In genomic region chr7:142479886-142480285, GRCm38 (mm10) we compare ENCODE assay signal across 17 mouse cellular contexts. TPM values are rescaled to one million over a fixed set of nuclear protein-coding genes. Genes with fewer than 3 reads are reported as not detected.
DNase-seq lines count a peak whose midpoint lies in the region; ATAC-seq and TF ChIP-seq lines count a peak whose summit lies in the region.
"Had no signal": no experiment of that assay in that cellular context is flagged by ENCODE, and none has a peak within 500 bp of the region (broad histone marks: within the 10 kb centered on the region; RNA-seq: fewer than 3 reads in every experiment).

No protein-coding gene starts in this region.

- no peak for DNase-seq in heart, postnatal 25 days (ENCODE audit: low spot score)
- no peak for DNase-seq in midbrain, embryonic 10.5 days (ENCODE audit: low spot score)
- DNase-seq in stomach, postnatal 0 days (ENCODE audit: low spot score), result no peak
- DNase-seq in natural killer cell, adult 2 months (ENCODE audit: low spot score in 2 of 2), result no peak
- DNase-seq: cerebellum, adult 11 months; kidney, adult 18-20 months; lung, adult 2 months had no signal

- no peak overlapping the region for H3K4me2 ChIP-seq in heart, embryonic 12.5 days
- H3K4me2 ChIP-seq in midbrain, embryonic 13.5 days (replicated peaks), result no peak overlapping the region
- peak overlapping the region; percentile 67 for H3K4me2 ChIP-seq in intestine, embryonic 15.5 days (replicated peaks)
- peak overlapping the region; percentile 60 for H3K4me2 ChIP-seq in stomach, postnatal 0 days (replicated peaks; ENCODE audit: low read depth)
- H3K4me2 ChIP-seq: midbrain, embryonic 12.5 days; neural tube, embryonic 12.5 days had no signal

- H3K9me3 ChIP-seq in heart, embryonic 12.5 days (replicated peaks), result no peaks in the 10 kb centered on the region
- no peaks in the 10 kb centered on the region for H3K9me3 ChIP-seq in midbrain, embryonic 10.5 days (replicated peaks)
- no peaks in the 10 kb centered on the region for H3K9me3 ChIP-seq in midbrain, embryonic 13.5 days
- H3K9me3 ChIP-seq in intestine, embryonic 15.5 days, result no peaks in the 10 kb centered on the region
- no peaks in the 10 kb centered on the region for H3K9me3 ChIP-seq in stomach, postnatal 0 days (ENCODE audit: control insufficient read depth, low read length)
- H3K9me3 ChIP-seq: midbrain, embryonic 12.5 days; neural tube, embryonic 12.5 days had no signal

- H3K4me1 ChIP-seq in heart, embryonic 12.5 days (replicated peaks), result peaks cover 90% of the 10 kb centered on the region
- peaks cover 63% of the 10 kb centered on the region for H3K4me1 ChIP-seq in midbrain, embryonic 10.5 days
- peaks cover 29% of the 10 kb centered on the region for H3K4me1 ChIP-seq in midbrain, embryonic 13.5 days (replicated peaks)
- peaks cover 68% of the 10 kb centered on the region for H3K4me1 ChIP-seq in intestine, embryonic 15.5 days (replicated peaks)
- H3K4me1 ChIP-seq in stomach, postnatal 0 days (replicated peaks; ENCODE audit: control insufficient read depth, insufficient read depth), result peaks cover 10% of the 10 kb centered on the region

- WGBS in heart, embryonic 12.5 days, result 82% methylated on average over 3 of the region's 3 CpGs
- 92% methylated on average over 3 of the region's 3 CpGs for WGBS in midbrain, embryonic 10.5 days
- WGBS in midbrain, embryonic 13.5 days, result 96% methylated on average over 3 of the region's 3 CpGs
- 91% methylated on average over 3 of the region's 3 CpGs for WGBS in intestine, embryonic 15.5 days
- 82% methylated on average over 3 of the region's 3 CpGs for WGBS in stomach, postnatal 0 days

- H3K27me3 ChIP-seq in heart, embryonic 12.5 days (replicated peaks), result no peaks in the 10 kb centered on the region
- H3K27me3 ChIP-seq in midbrain, embryonic 10.5 days (ENCODE audit: low read depth, poor library complexity, severe bottlenecking), result peaks cover 15% of the 10 kb centered on the region
- H3K27me3 ChIP-seq in midbrain, embryonic 13.5 days, result no peaks in the 10 kb centered on the region
- H3K27me3 ChIP-seq in intestine, embryonic 15.5 days (replicated peaks), result no peaks in the 10 kb centered on the region
- no peaks in the 10 kb centered on the region for H3K27me3 ChIP-seq in stomach, postnatal 0 days (ENCODE audit: control insufficient read depth, insufficient read depth, low read length)
- H3K27me3 ChIP-seq: midbrain, embryonic 12.5 days; neural tube, embryonic 12.5 days had no signal

- no peak overlapping the region for H3K4me3 ChIP-seq in heart, embryonic 12.5 days
- no peak overlapping the region for H3K4me3 ChIP-seq in midbrain, embryonic 10.5 days
- no peak overlapping the region for H3K4me3 ChIP-seq in midbrain, embryonic 13.5 days (replicated peaks)
- H3K4me3 ChIP-seq in intestine, embryonic 15.5 days (replicated peaks), result no peak overlapping the region
- H3K4me3 ChIP-seq in stomach, postnatal 0 days (ENCODE audit: low read depth, low read length), result no peak overlapping the region; the same call in 1 of the 2 replicates
- H3K4me3 ChIP-seq: midbrain, embryonic 12.5 days; neural tube, embryonic 12.5 days had no signal

- H3K27ac ChIP-seq in heart, embryonic 12.5 days (ENCODE audit: poor library complexity, severe bottlenecking), result peak overlapping the region; percentile 98
- H3K27ac ChIP-seq in midbrain, embryonic 10.5 days (replicated peaks), result 0 out of 2 replicates have a peak overlapping the region, but pooled peaks have one; percentile 1
- H3K27ac ChIP-seq in midbrain, embryonic 13.5 days, result no peak overlapping the region
- H3K27ac ChIP-seq in intestine, embryonic 15.5 days, result peak overlapping the region; percentile 96
- peak overlapping the region; percentile 97 for H3K27ac ChIP-seq in stomach, postnatal 0 days (replicated peaks)
- H3K27ac ChIP-seq: midbrain, embryonic 12.5 days; neural tube, embryonic 12.5 days had no signal

- intact Hi-C loops in heart, postnatal 25 days (cut with DNase I), result loop anchor here (5.0 kb wide), 3 partner anchors 38 to 143 kb away; partner anchors contain the start of gene Tnni2

- no peaks in the 10 kb centered on the region for H3K36me3 ChIP-seq in heart, embryonic 12.5 days
- no peaks in the 10 kb centered on the region for H3K36me3 ChIP-seq in midbrain, embryonic 10.5 days
- H3K36me3 ChIP-seq in midbrain, embryonic 13.5 days, result no peaks in the 10 kb centered on the region
- H3K36me3 ChIP-seq in intestine, embryonic 15.5 days, result no peaks in the 10 kb centered on the region
- H3K36me3 ChIP-seq in stomach, postnatal 0 days (ENCODE audit: control insufficient read depth, insufficient read depth, low read length), result peaks cover 2% of the 10 kb centered on the region; the same call in 1 of the 2 replicates
- H3K36me3 ChIP-seq: midbrain, embryonic 12.5 days; neural tube, embryonic 12.5 days had no signal

- H3K9ac ChIP-seq in heart, embryonic 12.5 days, result 0 out of 2 replicates have a peak overlapping the region, but pooled peaks have one; percentile 21
- no peak overlapping the region for H3K9ac ChIP-seq in midbrain, embryonic 13.5 days (replicated peaks)
- no peak overlapping the region for H3K9ac ChIP-seq in intestine, embryonic 15.5 days
- peak overlapping the region; percentile 52 for H3K9ac ChIP-seq in stomach, postnatal 0 days (ENCODE audit: low read length)
- H3K9ac ChIP-seq: midbrain, embryonic 12.5 days; neural tube, embryonic 12.5 days had no signal

- no peak for TF ChIP-seq CTCF in stomach, postnatal 0 days (IDR thresholded peaks at IDR 0.05; ENCODE audit: low read depth)

- no peak for TF ChIP-seq EP300 in stomach, postnatal 0 days (optimal IDR thresholded peaks at IDR 0.05)

- ATAC-seq in heart, embryonic 12.5 days (ENCODE audit: insufficient number of reproducible peaks, low FRiP score), result no peak
- no peak for ATAC-seq in midbrain, embryonic 13.5 days
- ATAC-seq in intestine, embryonic 15.5 days, result no peak
- ATAC-seq in stomach, postnatal 0 days (ENCODE audit: low FRiP score, low TSS enrichment), result no peak
- ATAC-seq in megakaryocyte, adult 5-6 weeks (ENCODE audit: poor library complexity, severe bottlenecking), result no peak

RNA-seq across cellular contexts. Expression of gene Tnnt3, which starts 18.8 kb away (rescaled TPM):
- 6.4 and 9.3 TPM in 2 replicates for polyA plus RNA-seq in heart, embryonic 12.5 days (2016; fragmentation: Nextera tagmentation; extraction: Ambion mirVana)
- 1 to 10 TPM in 1 of 2 experiments, not detected in 1; 2.0 TPM for total RNA-seq in heart, postnatal 25 days (2021)
- polyA plus RNA-seq in midbrain, embryonic 10.5 days (2016; fragmentation: Nextera tagmentation; extraction: Ambion mirVana), result 1.9 TPM in 2 replicates
- polyA plus RNA-seq in midbrain, embryonic 13.5 days (2015; fragmentation: Nextera tagmentation; extraction: Ambion mirVana), result 0.68 and 1.0 TPM in 2 replicates
- 1.4 and 4.3 TPM in 2 replicates for polyA plus RNA-seq in intestine, embryonic 15.5 days (2015; fragmentation: Nextera tagmentation; extraction: Ambion mirVana)
- 8.0 and 11.7 TPM in 2 replicates for polyA plus RNA-seq in stomach, postnatal 0 days (2015; fragmentation: Nextera tagmentation; extraction: Ambion mirVana)
- 1.4 and 1.5 TPM in 2 replicates for total RNA-seq in megakaryocyte, adult 5-6 weeks (2015)
- 3.7 and 3.9 TPM in 2 replicates for total RNA-seq in megakaryocyte, adult 5-6 weeks (2017)
- total RNA-seq: common myeloid progenitor, adult 5-6 weeks; granulocyte monocyte progenitor cell, adult 5-6 weeks; left cerebral cortex, postnatal 36 days had no signal

RNA-seq across cellular contexts. Expression of gene Lsp1, which starts 19.3 kb away (rescaled TPM):
- polyA plus RNA-seq in heart, embryonic 12.5 days (2016; fragmentation: Nextera tagmentation; extraction: Ambion mirVana), result 33.4 and 38.4 TPM in 2 replicates
- total RNA-seq in heart, postnatal 25 days (2021), result 10 to 100 TPM; 43.7 to 48.1 TPM
- 14.2 and 15.0 TPM in 2 replicates for polyA plus RNA-seq in midbrain, embryonic 10.5 days (2016; fragmentation: Nextera tagmentation; extraction: Ambion mirVana)
- 6.5 and 6.9 TPM in 2 replicates for polyA plus RNA-seq in midbrain, embryonic 13.5 days (2015; fragmentation: Nextera tagmentation; extraction: Ambion mirVana)
- 130 and 145 TPM in 2 replicates for polyA plus RNA-seq in intestine, embryonic 15.5 days (2015; fragmentation: Nextera tagmentation; extraction: Ambion mirVana)
- 107 and 110 TPM in 2 replicates for polyA plus RNA-seq in stomach, postnatal 0 days (2015; fragmentation: Nextera tagmentation; extraction: Ambion mirVana)
- total RNA-seq in megakaryocyte, adult 5-6 weeks (2015), result 1,220 and 1,304 TPM in 2 replicates
- total RNA-seq in megakaryocyte, adult 5-6 weeks (2017), result 1,314 and 1,552 TPM in 2 replicates

RNA-seq across cellular contexts. Expression of gene Tnni2, which starts 38.3 kb away (rescaled TPM):
- 50.6 and 53.5 TPM in 2 replicates for polyA plus RNA-seq in heart, embryonic 12.5 days (2016; fragmentation: Nextera tagmentation; extraction: Ambion mirVana)
- total RNA-seq in heart, postnatal 25 days (2021), result 1 to 10 TPM; 4.4 to 7.1 TPM
- polyA plus RNA-seq in midbrain, embryonic 10.5 days (2016; fragmentation: Nextera tagmentation; extraction: Ambion mirVana), result 0.52 and 1.5 TPM in 2 replicates
- 0.59 and 0.75 TPM in 2 replicates for polyA plus RNA-seq in midbrain, embryonic 13.5 days (2015; fragmentation: Nextera tagmentation; extraction: Ambion mirVana)
- 4.8 and 4.9 TPM in 2 replicates for polyA plus RNA-seq in intestine, embryonic 15.5 days (2015; fragmentation: Nextera tagmentation; extraction: Ambion mirVana)
- polyA plus RNA-seq in stomach, postnatal 0 days (2015; fragmentation: Nextera tagmentation; extraction: Ambion mirVana), result 19.1 and 19.6 TPM in 2 replicates
- total RNA-seq in megakaryocyte, adult 5-6 weeks (2015), result 18.8 and 20.9 TPM in 2 replicates
- total RNA-seq in megakaryocyte, adult 5-6 weeks (2017), result 25.6 and 27.6 TPM in 2 replicates

RNA-seq across cellular contexts. Expression of gene Syt8, which starts 45.2 kb away (rescaled TPM):
- 0.28 and 0.57 TPM in 2 replicates for polyA plus RNA-seq in heart, embryonic 12.5 days (2016; fragmentation: Nextera tagmentation; extraction: Ambion mirVana)
- not detected for total RNA-seq in heart, postnatal 25 days (2021)
- polyA plus RNA-seq in midbrain, embryonic 10.5 days (2016; fragmentation: Nextera tagmentation; extraction: Ambion mirVana), result 0.34 TPM in 1 of 2 replicates, not detected in the other
- not detected in 2 replicates for polyA plus RNA-seq in midbrain, embryonic 13.5 days (2015; fragmentation: Nextera tagmentation; extraction: Ambion mirVana)
- polyA plus RNA-seq in intestine, embryonic 15.5 days (2015; fragmentation: Nextera tagmentation; extraction: Ambion mirVana), result 5.4 and 5.6 TPM in 2 replicates
- 70.7 and 78.9 TPM in 2 replicates for polyA plus RNA-seq in stomach, postnatal 0 days (2015; fragmentation: Nextera tagmentation; extraction: Ambion mirVana)
- total RNA-seq in megakaryocyte, adult 5-6 weeks (2015), result 0.39 TPM in 1 of 2 replicates, not detected in the other
- not detected in 2 replicates for total RNA-seq in megakaryocyte, adult 5-6 weeks (2017)
- total RNA-seq: common myeloid progenitor, adult 5-6 weeks; granulocyte monocyte progenitor cell, adult 5-6 weeks; left cerebral cortex, postnatal 36 days had no signal
- polyA plus RNA-seq: frontal cortex, adult 2 months had no signal

RNA-seq across cellular contexts. Expression of gene Mrpl23, which starts 52.6 kb away (rescaled TPM):
- polyA plus RNA-seq in heart, embryonic 12.5 days (2016; fragmentation: Nextera tagmentation; extraction: Ambion mirVana), result 12.0 and 15.2 TPM in 2 replicates
- total RNA-seq in heart, postnatal 25 days (2021), result 10 to 100 TPM; 16.1 to 39.0 TPM
- polyA plus RNA-seq in midbrain, embryonic 10.5 days (2016; fragmentation: Nextera tagmentation; extraction: Ambion mirVana), result 15.8 and 20.3 TPM in 2 replicates
- 12.8 and 13.7 TPM in 2 replicates for polyA plus RNA-seq in midbrain, embryonic 13.5 days (2015; fragmentation: Nextera tagmentation; extraction: Ambion mirVana)
- 44.9 and 57.4 TPM in 2 replicates for polyA plus RNA-seq in intestine, embryonic 15.5 days (2015; fragmentation: Nextera tagmentation; extraction: Ambion mirVana)
- polyA plus RNA-seq in stomach, postnatal 0 days (2015; fragmentation: Nextera tagmentation; extraction: Ambion mirVana), result 17.7 and 19.4 TPM in 2 replicates
- total RNA-seq in megakaryocyte, adult 5-6 weeks (2015), result 3.8 and 12.3 TPM in 2 replicates
- 37.2 and 52.6 TPM in 2 replicates for total RNA-seq in megakaryocyte, adult 5-6 weeks (2017)

Comparison
In these comparisons a context has a peak if more than half of its experiments do, and no peak if none do; other contexts are left out.
1. H3K4me2 ChIP-seq: peak in intestine, embryonic 15.5 days (single experiment) and stomach, postnatal 0 days (single experiment); none in heart, embryonic 12.5 days (single experiment) and midbrain, embryonic 13.5 days (single experiment).
2. H3K9ac ChIP-seq: peak in heart, embryonic 12.5 days (single experiment) and stomach, postnatal 0 days (single experiment); none in midbrain, embryonic 13.5 days (single experiment) and intestine, embryonic 15.5 days (single experiment).